Mouse (Mus musculus) gastrocnemius, postnatal 36 days (tissue): ENCODE measurements around the gene Ppm1n. TPM values are rescaled to one million over a fixed set of nuclear protein-coding genes. Genes with fewer than 3 reads are reported as not detected.
A peak's percentile ranks its signal among the peaks of the same experiment; 100 is the strongest.

ENCODE experiments used
- DNase-seq, 2 experiments: peaks; one replicate each; pipeline ENCODE4 v3.0.0; 2022
- intact Hi-C: fragments of 180-260 bp; cut with DNase I; formaldehyde crosslinking; loops from one replicate; pipeline ENCODE4 v1.15.1; 2025
- total RNA-seq, 2 experiments: library from RNA; stranded (reverse); gene quantifications; 2 replicates each; pipeline ENCODE4 v1.2.3; 2021

The Ppm1n gene
- total RNA-seq, 2 experiments from 2014 or later: 0.35 TPM; not detected in 1

DNA sequence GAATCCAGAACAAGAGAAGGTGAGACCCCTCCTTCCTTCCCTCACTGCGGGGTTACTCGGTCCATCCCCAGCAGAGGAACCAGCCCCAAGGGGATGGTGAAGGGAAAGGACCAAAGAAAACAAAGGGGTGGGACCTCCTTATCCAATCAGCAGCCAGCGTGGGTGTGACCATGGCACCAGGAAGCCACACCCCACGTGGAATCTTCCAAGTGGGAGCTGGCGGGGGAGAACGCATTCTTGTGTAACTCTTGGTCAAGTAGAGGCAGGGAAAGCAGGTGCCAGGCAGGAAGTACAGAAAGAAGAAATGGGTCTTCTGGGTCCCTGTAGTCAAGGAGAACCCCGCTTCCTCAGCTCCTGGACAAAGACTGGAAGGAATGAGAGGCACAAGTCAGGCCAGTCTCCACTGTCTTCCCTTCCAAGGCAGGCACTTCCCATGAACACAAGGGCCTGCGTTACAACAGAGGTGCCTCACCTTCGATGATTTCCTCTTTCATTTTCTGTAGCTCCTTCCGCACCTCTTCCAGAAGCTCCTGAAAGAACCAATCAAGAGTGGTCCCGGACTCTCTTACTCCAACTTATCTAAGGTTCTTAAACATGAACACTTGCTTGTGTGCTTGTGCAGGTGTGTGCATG, 22.4 kb downstream of the Ppm1n start:
- peak in 1 of 2 experiments; percentile 46 for DNase-seq
- intact Hi-C loops: no loop called here

DNA sequence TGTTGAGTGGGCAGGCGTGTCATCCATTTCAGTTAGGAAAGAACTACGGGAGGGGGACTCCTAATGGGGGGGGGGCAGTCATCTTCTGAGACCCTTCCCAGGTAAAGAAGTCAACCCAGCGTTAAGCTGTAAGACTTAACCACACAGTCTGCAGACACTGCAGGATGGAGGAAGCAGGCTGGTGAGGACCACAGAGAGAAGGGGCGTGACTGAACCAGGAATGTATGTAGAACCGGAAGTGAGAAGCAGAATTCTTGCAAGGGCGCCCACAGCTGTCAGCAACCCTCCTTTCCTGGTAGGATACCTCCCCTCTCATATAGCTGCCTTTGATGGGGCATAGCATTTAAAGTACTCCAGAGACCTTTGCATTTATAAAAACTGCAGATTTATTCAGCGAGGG, 23.3 kb downstream of the Ppm1n start:
- intact Hi-C loops: no loop called here

DNA sequence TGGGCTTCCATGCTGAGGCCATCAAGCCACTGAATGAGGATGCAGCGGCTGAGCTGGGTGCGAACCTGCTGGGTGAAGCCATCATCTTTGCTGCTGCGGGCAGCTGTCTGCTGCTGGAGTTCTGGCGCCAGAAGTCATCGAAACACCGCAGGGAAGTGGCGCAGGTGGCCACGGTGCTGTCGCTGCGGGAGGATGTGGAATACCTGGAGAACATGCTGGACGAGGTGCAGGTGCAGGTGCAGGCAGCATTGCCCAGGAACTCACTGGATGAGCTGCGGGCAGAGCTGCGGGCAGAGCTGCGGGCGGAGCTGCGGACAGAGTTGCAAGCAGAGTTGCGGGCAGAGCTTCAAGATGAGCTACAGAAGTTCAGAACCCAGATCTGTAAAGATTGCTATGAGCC, 24.5 kb downstream of the Ppm1n start:
- intact Hi-C loops: no loop called here

More for the DNA sequence above, 23.3 kb downstream of the Ppm1n start:
- DNase-seq: no peak

DNA sequence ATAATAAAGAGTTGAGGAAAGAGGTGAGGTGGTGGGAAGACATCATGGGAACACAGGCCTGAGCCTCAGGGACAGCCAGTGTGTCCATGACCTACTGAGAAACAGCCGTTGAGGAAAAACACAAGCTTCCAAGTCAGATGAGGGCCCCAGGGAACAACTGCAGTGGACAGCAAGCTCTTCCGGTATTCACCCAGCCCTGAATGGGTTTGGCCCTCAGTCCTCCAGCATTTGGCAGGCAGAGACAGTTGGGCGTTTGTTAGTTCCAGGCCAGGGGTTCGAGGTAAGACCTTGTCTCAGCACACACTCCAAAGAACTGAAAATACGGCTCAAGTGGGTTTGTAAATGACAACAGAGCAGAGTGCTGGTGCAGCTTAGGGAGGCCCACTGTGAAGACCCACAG, 26.4 kb downstream of the Ppm1n start:
- intact Hi-C loops: no loop called here
- no peak for DNase-seq

More for the DNA sequence above, 24.5 kb downstream of the Ppm1n start:
- no peak for DNase-seq

DNA sequence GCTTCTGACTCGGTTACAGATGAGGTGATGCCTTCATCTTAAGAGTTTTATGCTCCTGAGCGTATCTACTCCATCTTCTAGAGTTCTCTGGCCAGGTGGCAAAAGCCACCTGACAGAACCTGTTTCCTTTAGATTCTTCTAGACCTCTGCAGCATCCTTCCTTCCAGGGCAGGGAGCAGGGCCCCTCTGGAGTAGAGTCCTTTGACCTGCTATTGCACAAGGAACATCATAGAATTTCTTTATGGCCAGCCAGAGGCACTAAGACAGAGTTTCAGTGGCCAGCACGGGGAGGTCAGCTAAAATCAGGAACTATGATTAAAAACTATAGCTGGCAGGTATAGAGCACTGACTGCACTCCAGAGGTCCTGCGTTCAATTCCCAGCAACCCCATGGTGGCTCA, 27.8 kb downstream of the Ppm1n start:
- intact Hi-C loops: no loop called here
- no peak for DNase-seq

DNA sequence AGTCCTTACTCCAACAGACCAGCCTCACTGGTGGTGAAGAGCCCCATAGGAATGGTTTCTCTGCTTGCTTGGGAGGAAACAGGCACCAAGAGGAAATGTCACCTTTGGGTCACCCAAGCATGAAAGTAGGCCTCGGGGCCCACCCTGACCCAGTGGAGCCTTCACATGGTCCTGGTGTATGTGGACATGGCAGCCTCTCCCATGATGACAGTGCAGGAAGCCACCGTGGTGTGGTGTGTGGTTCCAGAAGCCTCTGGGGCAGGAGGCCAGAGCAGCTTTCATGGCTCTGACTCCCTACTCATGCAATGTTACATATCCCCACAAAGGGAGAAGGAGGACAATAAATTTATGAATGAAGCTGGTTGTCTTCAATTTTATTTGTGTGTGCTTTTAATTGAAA, 32.4 kb downstream of the Ppm1n start:
- intact Hi-C loops: no loop called here

DNA sequence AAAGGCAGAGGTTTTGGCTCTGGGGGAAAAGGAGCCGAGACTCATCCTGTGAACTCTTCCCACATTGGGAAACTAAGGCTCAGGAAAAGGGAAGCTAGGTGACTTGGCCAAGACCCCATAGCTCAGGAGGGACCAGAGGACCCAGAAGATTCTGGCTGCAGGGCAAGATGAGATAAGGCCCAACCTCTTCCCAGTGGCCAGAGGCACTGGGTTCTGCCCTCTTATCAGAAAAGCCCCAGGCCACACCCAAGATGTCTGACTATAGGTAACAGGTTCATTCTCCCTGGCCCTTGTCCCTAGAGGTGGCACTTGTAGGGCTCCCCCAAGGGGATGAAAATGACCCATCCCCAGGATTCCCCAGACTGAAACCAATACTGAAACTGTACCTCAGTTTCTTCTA, 33.0 kb downstream of the Ppm1n start:
- intact Hi-C loops: no loop called here
- DNase-seq: no peak

More for the DNA sequence above, 32.4 kb downstream of the Ppm1n start:
- peak in 1 of 2 experiments; percentile 15 for DNase-seq

DNA sequence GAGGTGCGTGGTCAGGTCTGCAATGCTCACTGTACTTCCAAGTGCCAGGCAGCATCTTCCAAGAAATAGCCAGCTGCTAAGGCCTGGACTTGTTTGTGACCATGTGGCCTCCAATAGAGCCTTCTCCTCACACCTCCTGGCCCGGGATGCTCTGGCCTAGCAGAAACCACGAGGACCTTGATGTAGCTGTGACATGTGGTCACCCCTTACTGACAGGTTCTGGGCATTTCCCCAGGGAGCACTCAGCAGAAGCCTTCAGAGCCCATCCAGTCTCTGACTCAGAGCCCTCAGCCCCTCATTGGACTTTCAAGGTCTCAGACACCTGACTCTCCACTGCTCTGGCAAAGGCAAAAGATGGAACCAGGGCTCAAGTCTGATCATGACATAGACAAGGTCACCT, 34.8 kb downstream of the Ppm1n start:
- no peak for DNase-seq
- intact Hi-C loops: no loop called here

DNA sequence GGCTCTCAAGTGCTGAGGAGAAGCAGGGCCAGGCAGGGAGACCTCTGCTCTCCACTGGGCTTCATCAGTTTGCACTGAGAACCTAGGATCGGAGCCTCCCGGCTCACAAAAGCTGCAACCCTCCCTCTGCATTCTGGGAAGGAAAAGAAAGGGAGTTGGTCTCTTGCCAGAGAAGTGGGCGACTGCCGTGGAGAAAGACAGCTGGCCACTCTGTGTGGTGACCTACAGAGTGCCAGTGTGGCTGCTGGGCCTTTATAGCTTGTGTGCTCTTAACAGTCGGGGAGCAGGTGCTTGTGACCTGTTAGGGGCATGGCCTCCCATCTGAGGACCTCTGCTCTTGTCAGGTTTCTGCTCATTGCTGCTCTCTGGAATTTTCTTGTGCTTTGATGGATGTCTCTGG, 36.0 kb downstream of the Ppm1n start:
- intact Hi-C loops: no loop called here
- DNase-seq: no peak

DNA sequence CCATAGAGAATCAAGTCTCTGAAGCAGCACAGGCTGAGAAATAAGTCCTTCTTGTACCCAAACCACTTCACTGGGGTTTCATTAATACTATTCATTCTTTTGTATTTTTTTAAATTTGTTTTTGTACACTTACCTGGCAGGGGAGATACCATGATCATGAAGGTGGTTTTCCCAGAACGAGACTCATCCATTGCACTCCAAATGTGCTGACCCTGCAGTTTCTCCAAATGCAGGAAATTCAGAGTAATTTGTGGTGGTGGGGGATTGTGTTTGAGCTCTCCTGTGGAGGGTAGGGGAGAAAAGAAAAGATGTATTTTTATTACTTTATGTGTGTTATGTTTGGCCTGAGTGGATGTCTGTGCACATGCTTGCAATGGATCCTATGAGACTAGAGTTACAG, 37.9 kb downstream of the Ppm1n start:
- no peak for DNase-seq
- intact Hi-C loops: no loop called here

DNA sequence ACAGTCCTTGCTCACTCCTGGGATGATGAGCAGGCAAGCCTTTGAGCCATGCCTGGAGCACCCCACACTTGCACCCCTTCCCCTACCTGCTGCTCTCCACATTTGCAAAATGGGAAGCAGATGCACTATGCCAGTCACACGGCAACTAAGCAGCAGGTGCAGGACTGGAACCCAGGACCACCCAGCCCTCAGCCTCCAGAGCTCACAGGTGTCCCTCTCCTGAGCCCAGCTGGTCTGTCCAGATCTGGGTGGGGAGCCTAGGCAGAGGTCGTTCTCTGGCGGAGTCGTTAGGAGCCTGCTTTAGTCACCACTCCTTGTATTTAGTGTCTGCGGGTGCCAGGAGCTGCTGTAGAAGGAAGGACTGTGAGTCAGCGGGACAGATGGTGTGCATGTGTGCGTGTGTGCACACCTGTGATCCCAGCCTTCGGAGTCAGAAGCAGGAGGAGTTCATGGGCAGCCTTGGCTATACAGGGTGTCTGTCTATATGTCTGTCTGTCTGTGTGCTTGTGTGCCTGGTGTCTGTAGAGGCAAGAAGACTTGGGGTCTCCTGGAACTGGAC, 38.9 kb downstream of the Ppm1n start:
- intact Hi-C loops: no loop called here
- no peak for DNase-seq

DNA sequence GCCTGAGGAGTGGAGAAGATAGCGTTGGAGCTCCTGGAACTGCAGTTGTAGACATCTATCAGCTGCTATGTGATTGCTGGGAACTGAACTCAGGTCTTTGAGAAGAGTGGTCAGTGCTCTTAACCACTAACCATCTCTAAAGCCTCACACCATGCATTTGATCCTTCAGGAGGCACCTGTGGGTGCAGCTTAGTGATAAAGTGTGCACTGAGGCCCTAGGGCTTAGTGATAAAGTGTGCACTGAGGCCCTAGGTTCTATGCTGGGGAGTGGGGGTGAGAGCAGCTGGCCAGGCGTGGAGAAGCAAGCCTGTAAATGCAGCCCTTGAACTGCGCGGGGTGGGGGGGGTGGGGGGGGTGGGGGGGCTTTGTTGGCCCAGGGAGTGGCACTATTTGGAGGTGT, 39.9 kb downstream of the Ppm1n start:
- DNase-seq: no peak
- intact Hi-C loops: loop anchor here (2.0 kb wide), 1 partner anchor 43 kb away; the partner anchor contains the start of gene Rtn2

DNA sequence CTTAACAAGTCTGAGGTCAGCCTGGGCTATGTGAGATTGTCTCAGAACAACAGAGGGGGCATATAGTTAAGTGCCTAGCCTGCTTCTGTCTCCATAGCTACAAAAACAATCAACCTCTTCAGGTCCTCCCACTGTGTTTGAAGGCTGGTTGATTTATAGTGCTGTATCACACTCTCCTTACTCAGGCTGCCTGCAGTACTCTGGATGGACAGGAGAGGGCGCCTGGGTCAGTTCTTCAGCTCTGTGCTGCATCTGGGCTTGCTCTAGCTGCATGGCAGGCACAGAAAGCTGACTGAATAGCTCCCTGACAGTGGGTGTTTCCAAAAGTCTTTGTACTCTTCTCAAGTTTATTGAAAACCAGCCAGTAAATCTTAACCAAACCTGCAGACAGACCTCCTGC, 40.4 kb downstream of the Ppm1n start:
- intact Hi-C loops: loop anchor here (2.0 kb wide), 1 partner anchor 43 kb away; the partner anchor contains the start of gene Rtn2
- peak; percentile 88 to 90 for DNase-seq

DNA sequence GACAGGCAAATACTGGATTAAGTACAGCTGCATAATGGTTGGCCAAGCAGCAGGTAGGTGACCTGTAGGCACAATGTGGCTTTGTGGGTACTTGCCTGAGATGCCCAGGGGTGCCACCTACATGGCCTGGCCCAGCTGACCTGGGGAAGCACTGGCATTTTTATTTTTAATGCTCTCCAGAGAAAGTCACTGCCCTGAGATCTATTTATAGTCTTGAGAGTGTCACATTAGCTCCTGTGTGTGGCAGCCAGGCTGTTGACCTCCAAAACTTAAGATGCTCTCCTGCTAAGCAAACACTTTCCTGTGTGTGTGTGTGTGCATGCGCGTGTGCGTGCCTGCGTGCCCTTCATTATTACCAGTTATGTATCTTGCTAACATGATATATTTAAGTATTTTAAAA, 41.5 kb downstream of the Ppm1n start:
- intact Hi-C loops: loop anchor here (2.0 kb wide), 1 partner anchor 44 kb away; the partner anchor contains the start of gene Rtn2
- peak in 1 of 2 experiments; percentile 17 for DNase-seq

DNA sequence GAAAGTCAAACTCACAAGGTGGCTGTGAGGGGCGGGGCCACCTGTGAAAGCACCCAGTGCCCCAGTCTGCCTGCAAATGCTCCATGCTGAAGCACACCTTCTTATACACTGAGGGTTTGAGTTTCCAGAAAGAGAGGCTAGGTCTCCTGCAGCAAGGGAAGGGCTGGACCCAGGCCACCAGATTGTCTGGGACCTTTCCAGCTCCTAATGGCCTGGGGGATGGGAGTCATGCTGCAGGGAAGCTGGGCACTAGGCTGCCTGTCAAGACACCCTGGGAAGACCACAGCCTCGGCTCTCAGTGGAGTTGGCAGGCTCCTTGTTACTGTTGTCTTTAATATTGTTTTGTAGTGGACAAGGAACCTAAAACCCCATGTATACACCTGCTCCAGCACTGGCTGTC, 43.5 kb downstream of the Ppm1n start:
- intact Hi-C loops: no loop called here
- DNase-seq: peak in 1 of 2 experiments; percentile 39

DNA sequence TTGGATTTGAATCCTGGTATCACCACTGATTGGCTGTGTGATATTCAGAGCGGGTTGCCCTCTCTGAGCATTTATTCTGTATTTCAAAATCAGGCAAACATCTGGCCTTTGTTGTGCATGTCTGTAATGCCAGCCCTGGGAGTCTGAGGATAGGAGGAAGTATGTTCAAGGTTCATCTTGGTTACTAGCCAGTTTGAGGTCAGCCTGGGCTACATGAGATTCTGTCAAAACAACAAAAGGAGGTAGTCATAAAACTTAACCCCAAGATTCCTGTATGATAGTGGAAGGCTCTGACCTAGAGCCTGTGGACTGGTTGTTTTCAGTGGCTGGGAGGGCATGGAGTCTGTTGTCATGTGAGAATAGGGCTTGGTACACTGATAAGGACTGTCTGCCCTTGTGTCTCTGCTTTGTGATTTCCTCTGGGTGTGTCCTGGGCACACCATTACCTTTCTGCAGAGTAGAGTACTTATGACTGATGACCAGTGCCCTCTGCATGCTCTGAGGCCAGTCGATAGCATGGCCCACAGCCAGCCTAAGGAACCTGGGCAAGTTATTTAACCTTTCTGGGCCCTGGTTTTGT, 44.7 kb downstream of the Ppm1n start:
- no peak for DNase-seq
- intact Hi-C loops: no loop called here

DNA sequence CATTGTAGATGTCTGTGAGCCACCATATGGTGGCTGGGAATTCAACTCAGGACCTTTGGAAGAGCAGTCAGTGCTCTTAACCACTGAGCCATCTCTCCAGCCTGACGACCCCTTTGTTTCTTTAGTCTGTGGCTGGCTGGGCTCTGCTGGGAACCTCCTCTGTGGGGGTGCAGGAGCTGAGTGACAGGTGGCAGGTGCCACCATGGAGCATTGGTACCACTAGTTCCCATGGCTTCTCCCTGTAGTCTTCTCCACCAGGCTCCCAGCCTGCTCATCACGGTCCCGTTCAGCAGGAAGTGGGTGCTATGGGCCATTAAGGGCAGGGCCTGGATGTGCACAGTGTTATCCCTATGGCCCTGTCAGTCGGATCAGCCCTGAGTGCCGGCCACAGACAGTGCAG, 45.2 kb downstream of the Ppm1n start:
- DNase-seq: no peak
- intact Hi-C loops: no loop called here

DNA sequence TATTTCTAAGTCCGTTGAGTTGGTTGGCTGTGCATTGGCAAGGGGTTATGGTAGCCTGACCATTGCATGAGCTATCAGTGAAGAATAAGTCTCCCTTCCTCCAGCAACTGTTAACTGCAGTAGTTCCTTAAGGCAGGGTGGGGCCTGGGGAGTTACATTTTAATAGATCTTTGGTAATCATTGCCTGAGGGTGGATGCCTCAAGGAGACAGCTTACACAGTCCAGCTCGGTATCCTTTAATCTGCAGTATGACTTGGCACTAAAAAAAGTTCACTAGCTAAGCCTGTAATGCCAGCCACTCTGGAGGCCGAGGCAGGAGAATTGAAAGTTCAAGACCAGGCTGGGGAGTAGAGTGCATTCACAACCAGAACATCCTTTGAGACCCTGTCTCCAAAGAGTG, 48.0 kb downstream of the Ppm1n start:
- intact Hi-C loops: no loop called here
- DNase-seq: no peak

DNA sequence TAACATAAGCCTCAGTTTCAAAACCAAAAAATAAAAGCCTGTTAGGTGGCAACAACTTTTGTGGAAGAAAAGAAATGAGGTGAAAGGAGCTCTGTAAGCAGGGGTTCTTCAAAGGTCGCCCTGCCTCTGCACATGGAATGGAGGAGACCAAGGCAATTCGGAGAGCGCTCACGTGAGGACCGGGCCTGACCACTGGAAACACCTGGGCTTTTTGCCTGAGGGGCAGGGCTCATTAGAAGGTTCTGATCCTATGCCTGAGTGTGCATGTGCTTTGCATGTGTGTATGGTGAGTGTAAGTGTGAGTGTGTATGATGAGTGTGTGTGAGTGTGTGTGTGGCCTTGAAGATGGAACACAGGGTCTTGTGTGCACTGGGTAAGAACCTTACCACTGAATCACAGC, 49.0 kb downstream of the Ppm1n start:
- DNase-seq: no peak
- intact Hi-C loops: no loop called here

DNA sequence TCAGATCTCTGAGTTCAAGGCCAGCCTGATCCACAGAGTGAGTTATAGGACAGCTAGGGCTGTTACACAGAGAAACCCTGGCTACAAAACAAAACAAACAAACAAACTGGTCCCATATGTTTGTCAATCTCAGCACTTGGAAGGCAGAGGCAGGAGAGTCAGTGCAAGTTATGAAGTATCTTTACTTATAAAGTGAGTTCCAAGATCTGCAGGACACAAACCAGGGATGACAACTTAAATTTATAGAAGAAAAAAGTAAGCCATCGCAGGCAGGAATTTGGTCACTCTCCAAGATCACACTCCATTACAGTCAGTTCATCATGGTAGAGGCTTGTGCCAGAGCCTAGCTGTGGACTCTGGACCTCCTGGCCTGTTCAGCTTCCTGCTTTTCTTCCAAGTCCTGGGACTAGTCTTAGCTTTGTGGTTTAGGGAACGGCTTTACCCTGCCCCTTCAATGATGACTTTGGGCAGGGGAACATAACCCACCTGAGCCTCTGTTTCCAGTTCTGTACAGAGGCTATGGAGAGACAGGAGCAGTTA, 49.8 kb downstream of the Ppm1n start:
- no peak for DNase-seq
- intact Hi-C loops: no loop called here

DNA sequence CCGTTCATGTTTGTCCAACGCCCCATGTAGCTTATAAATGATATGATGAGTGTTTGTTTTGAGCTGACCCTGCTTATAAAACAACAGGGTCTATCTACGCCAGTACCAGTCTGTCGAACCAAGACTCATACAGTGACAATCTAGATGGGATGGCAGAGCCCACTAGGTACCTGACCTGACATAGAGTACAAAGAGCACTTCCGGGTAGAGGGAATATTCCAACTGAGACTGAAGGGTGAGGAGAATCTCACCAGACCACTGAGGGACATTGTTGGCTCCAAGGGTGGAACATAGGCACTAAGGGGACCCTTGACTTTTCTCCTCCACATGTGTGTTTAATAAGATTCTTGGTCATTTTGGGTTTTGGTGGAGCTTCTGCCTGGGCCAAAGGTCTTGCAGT, 50.5 kb downstream of the Ppm1n start:
- DNase-seq: no peak
- intact Hi-C loops: no loop called here

DNA sequence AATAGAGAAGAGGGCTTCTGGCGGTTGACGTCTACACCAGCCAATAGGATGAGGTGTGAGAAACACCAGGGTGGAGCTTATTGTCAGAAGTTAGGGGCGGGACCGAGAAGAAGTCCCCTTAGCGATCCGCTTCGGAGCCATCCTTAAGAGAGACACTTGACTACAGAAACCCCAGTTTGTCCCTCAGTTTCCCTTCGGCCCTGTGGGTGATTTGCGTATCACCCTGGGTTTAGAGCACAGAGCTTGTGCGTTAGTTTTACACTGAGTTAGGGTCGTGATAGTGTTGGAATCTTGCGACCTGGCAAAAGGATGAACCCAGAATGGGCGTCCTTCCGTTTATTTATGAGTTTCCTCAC, 51.1 kb downstream of the Ppm1n start:
- DNase-seq: no peak
- intact Hi-C loops: no loop called here
